13 mouse cellular contexts compared by ENCODE assay signal in genomic region chr14:24875156-24875545, GRCm38 (mm10).
DNase-seq lines count a peak whose midpoint lies in the region; ATAC-seq lines count a peak whose summit lies in the region.
"Had no signal": no experiment of that assay in that cellular context is flagged by ENCODE, and none has a peak within 500 bp of the region (broad histone marks: within the 10 kb centered on the region; RNA-seq: fewer than 3 reads in every experiment).

No protein-coding gene starts in this region.

- no peak overlapping the region for H3K27ac ChIP-seq in heart, embryonic 10.5 days
- no peak overlapping the region for H3K27ac ChIP-seq in heart, embryonic 12.5 days (ENCODE audit: poor library complexity, severe bottlenecking)
- H3K27ac ChIP-seq in hindbrain, embryonic 16.5 days (ENCODE audit: low read depth, low read length), result peak overlapping the region; percentile 42
- peak overlapping the region; percentile 19 for H3K27ac ChIP-seq in neural tube, embryonic 15.5 days (replicated peaks)
- H3K27ac ChIP-seq: kidney, postnatal 0 days; limb, embryonic 15.5 days had no signal

- no peaks in the 10 kb centered on the region for H3K9me3 ChIP-seq in heart, embryonic 10.5 days
- no peaks in the 10 kb centered on the region for H3K9me3 ChIP-seq in heart, embryonic 12.5 days (replicated peaks)
- no peaks in the 10 kb centered on the region for H3K9me3 ChIP-seq in hindbrain, embryonic 16.5 days (ENCODE audit: control insufficient read depth, low read length)
- H3K9me3 ChIP-seq in neural tube, embryonic 15.5 days (replicated peaks), result no peaks in the 10 kb centered on the region
- H3K9me3 ChIP-seq: limb, embryonic 15.5 days had no signal

- no peak for ATAC-seq in heart, embryonic 12.5 days (ENCODE audit: insufficient number of reproducible peaks, low FRiP score)
- no peak for ATAC-seq in hindbrain, embryonic 16.5 days
- ATAC-seq in neural tube, embryonic 15.5 days (ENCODE audit: low FRiP score), result no peak
- no peak for ATAC-seq in activated CD4-positive, CD25-positive, alpha-beta regulatory T cell, adult 4 months

- no peaks in the 10 kb centered on the region for H3K27me3 ChIP-seq in heart, embryonic 10.5 days (ENCODE audit: insufficient read depth, poor library complexity, severe bottlenecking)
- H3K27me3 ChIP-seq in heart, embryonic 12.5 days (replicated peaks), result no peaks in the 10 kb centered on the region
- H3K27me3 ChIP-seq in hindbrain, embryonic 16.5 days (replicated peaks; ENCODE audit: control insufficient read depth, insufficient read depth, low read length), result no peaks in the 10 kb centered on the region
- no peaks in the 10 kb centered on the region for H3K27me3 ChIP-seq in neural tube, embryonic 15.5 days (replicated peaks)
- H3K27me3 ChIP-seq: limb, embryonic 15.5 days had no signal

- H3K9ac ChIP-seq in heart, embryonic 12.5 days, result no peak overlapping the region
- no peak overlapping the region for H3K9ac ChIP-seq in hindbrain, embryonic 16.5 days (ENCODE audit: low read depth, low read length)
- no peak overlapping the region for H3K9ac ChIP-seq in neural tube, embryonic 15.5 days (replicated peaks)
- H3K9ac ChIP-seq: limb, embryonic 15.5 days; lung, embryonic 14.5 days had no signal

- peaks cover 15% of the 10 kb centered on the region; the same call in 1 of the 2 replicates for H3K4me1 ChIP-seq in heart, embryonic 10.5 days
- peaks cover 21% of the 10 kb centered on the region for H3K4me1 ChIP-seq in heart, embryonic 12.5 days (replicated peaks)
- H3K4me1 ChIP-seq in hindbrain, embryonic 16.5 days (ENCODE audit: control insufficient read depth, insufficient read depth, low read depth, low read length), result peaks cover 10% of the 10 kb centered on the region
- peaks cover 19% of the 10 kb centered on the region for H3K4me1 ChIP-seq in neural tube, embryonic 15.5 days

- no peak overlapping the region for H3K4me3 ChIP-seq in heart, embryonic 10.5 days
- no peak overlapping the region for H3K4me3 ChIP-seq in heart, embryonic 12.5 days
- no peak overlapping the region for H3K4me3 ChIP-seq in hindbrain, embryonic 16.5 days (ENCODE audit: low read length)
- no peak overlapping the region for H3K4me3 ChIP-seq in neural tube, embryonic 15.5 days (replicated peaks)
- H3K4me3 ChIP-seq: limb, embryonic 15.5 days had no signal

- no peak overlapping the region for H3K4me2 ChIP-seq in heart, embryonic 12.5 days
- H3K4me2 ChIP-seq in hindbrain, embryonic 16.5 days (ENCODE audit: low read length), result no peak overlapping the region
- H3K4me2 ChIP-seq in neural tube, embryonic 15.5 days, result no peak overlapping the region
- H3K4me2 ChIP-seq: limb, embryonic 15.5 days; lung, embryonic 14.5 days had no signal

- 65% methylated on average over 8 of the region's 8 CpGs for WGBS in heart, embryonic 10.5 days
- 69% methylated on average over 8 of the region's 8 CpGs for WGBS in heart, embryonic 12.5 days
- WGBS in hindbrain, embryonic 16.5 days, result 32% methylated on average over 8 of the region's 8 CpGs
- 36% methylated on average over 8 of the region's 8 CpGs for WGBS in neural tube, embryonic 15.5 days

- no peaks in the 10 kb centered on the region for H3K36me3 ChIP-seq in heart, embryonic 10.5 days
- H3K36me3 ChIP-seq in heart, embryonic 12.5 days, result no peaks in the 10 kb centered on the region
- H3K36me3 ChIP-seq in hindbrain, embryonic 16.5 days (ENCODE audit: control insufficient read depth, insufficient read depth, low read length), result no peaks in the 10 kb centered on the region
- H3K36me3 ChIP-seq in neural tube, embryonic 15.5 days, result no peaks in the 10 kb centered on the region
- H3K36me3 ChIP-seq: limb, embryonic 15.5 days had no signal

- DNase-seq in heart, embryonic 10.5 days (ENCODE audit: low spot score), result peak; percentile 56
- peak; percentile 67 to 69 for DNase-seq in right cerebral cortex, postnatal 10 days (ENCODE audit: low spot score in 2 of 2)
- no peak for DNase-seq in right cerebral cortex, postnatal 14 days
- no peak for DNase-seq in urinary bladder, postnatal 36 days (ENCODE audit: low spot score in 2 of 2)
- DNase-seq: adrenal gland, postnatal 10 days; lung, embryonic 14.5 days; thymus, postnatal 4 days had no signal

Comparison
In these comparisons a context has a peak if more than half of its experiments do, and no peak if none do; other contexts are left out.
1. DNase-seq: peak in heart, embryonic 10.5 days (single experiment) and right cerebral cortex, postnatal 10 days (2 of 2); none in right cerebral cortex, postnatal 14 days (single experiment) and urinary bladder, postnatal 36 days (0 of 2).
2. H3K27ac ChIP-seq: peak in hindbrain, embryonic 16.5 days (single experiment) and neural tube, embryonic 15.5 days (single experiment); none in heart, embryonic 10.5 days (single experiment) and heart, embryonic 12.5 days (single experiment).